Mouse (Mus musculus): ENCODE data around the gene Btn1a1. TPM values are rescaled to one million over a fixed set of nuclear protein-coding genes. Genes with fewer than 3 reads are reported as not detected.

Gene Btn1a1
- not detected for total RNA-seq (2021)
- long read RNA-seq: 0 reads

DNA sequence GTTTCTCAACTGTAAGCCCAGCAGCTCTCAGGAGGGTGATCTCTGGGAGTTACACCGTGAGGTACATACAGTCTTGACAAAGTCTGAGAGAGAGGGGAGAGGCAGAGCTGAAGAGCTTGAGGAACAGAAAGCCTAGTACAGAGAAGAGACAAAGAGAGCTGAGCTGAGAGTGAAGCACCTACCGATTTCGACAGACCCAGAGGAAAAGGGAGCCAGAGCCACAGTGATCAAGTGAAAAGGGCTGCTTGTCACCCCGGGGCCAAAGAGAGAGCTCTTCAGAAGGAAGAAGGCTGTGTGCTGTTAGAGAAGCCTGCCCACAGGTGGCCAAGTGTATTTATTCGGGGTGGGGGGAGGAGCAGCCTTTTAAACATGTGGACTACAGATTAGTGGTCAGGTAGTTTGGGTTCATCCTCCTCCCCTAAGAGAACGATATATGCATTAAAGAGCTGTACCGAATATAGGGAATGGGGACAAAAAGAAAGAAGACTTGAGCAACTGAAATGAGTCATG, at the start of gene Btn1a1:
Gene Btn1a1 (minus strand): TSS at position 302 of the 510 bp plus-strand sequence.
- DNase-seq (ENCODE audit: low spot score in 2 of 2): no peak

- DNase-seq (ENCODE audit: low spot score in 2 of 2): no peak
Measured at GRCm38 (mm10) chr13:23515281-23515680, 49.6 kb upstream of the Btn1a1 start.

DNA sequence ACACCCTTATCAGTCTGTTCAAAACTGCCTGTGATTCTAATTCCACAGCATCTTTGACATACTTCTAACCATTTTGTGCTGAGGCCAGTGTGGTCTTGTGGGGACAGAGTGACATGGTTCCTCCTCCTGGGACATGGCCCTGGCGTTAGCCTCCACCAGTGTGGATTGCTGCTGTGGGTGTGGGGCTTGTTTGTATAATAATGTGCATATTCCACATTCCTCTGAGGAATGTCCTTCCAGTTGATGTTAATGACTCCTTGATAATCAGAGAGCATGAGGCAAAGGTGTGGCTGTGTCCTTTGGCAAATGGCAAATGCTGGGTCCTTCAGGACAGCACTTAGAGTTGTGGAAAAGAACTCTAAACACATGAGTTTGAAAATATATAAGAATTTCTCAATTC, 47.8 kb upstream of the Btn1a1 start:
- DNase-seq (ENCODE audit: low spot score in 2 of 2): no peak

- no peak for DNase-seq (ENCODE audit: low spot score in 2 of 2)
Measured at GRCm38 (mm10) chr13:23510127-23510526, 44.4 kb upstream of the Btn1a1 start.

DNA sequence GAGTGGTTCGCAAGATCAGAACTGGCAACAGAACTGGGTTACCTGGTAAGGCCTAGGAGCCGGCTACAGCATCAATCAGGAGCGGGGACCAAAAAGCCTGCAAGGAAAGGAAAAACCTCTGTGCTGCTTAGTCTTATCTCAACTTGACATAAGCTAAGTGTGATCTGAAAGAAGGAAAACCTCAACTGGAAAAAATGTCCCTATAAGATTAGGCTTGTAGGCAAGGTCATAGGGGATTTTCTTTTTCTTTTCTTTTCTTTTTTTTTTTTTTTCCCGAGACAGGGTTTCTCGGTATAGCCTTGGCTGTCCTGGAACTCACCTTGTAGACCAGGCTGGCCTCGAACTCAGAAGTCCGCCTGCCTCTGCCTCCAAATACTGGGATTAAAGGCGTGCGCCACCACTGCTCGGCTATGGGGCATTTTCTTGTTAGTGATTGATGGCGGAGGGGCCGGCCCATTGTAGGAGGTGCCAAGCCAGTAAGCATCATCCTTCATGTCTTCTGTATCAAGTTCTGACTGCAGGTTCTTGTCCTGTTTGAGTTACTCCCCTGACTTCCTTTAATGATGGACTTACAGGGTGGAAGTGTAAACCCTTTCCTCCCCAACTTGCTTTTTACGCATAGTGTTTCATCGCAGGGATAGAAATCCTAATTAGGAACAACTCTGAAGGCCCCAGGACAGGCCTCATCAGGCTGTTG, 41.3 kb upstream of the Btn1a1 start:
- DNase-seq (ENCODE audit: low spot score in 2 of 2): no peak

DNA sequence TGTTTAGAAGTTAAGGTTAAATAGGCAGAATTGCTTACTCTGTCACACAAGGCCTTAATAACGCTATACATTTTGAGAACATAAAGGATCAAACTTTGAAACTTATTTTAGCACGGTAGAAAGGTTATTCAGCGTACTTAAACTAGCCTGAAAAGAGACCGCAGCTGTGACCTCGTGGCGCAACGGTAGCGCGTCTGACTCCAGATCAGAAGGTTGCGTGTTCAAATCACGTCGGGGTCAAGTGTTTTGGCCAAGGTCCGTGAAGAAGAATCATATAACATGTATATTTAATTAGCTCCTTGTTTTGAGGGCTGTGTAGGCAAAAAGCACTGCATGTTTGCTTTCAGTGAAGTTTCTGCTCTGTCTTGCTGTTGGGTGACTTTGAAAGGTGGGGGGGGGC, 40.6 kb upstream of the Btn1a1 start:
- DNase-seq (ENCODE audit: low spot score in 2 of 2): peak in 1 of 2 experiments; percentile 51

- no peak for DNase-seq (ENCODE audit: low spot score in 2 of 2)
Measured at GRCm38 (mm10) chr13:23505662-23506345, 40.1 kb upstream of the Btn1a1 start.

GRCm38 (mm10) chr13:23503797-23504196, 38.1 kb upstream of the Btn1a1 start:
- DNase-seq (ENCODE audit: low spot score in 2 of 2): peak; percentile 30 to 90

GRCm38 (mm10) chr13:23502916-23503315, 37.2 kb upstream of the Btn1a1 start:
- no peak for DNase-seq (ENCODE audit: low spot score in 2 of 2)

- no peak for DNase-seq (ENCODE audit: low spot score in 2 of 2)
Measured at GRCm38 (mm10) chr13:23502031-23502567, 36.4 kb upstream of the Btn1a1 start.

DNA sequence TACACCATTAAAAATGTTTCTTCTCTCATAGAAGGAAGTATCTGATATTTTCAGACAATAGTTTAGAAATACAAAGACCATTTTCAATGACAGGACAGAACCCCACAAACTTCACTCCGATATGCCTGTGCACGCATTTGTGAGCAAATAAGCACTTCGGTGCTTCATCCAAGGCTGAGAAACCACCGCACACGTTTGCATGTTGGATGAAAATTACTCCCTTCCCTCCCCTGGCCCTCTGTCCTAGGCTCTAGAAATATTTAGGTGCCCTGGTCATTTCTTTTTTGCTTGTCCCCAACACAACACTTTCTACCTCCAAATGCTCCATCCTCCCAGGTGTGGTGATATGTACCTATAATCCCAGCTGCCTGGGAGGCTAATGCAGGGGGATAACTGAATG, 35.8 kb upstream of the Btn1a1 start:
- DNase-seq (ENCODE audit: low spot score in 2 of 2): no peak

DNA sequence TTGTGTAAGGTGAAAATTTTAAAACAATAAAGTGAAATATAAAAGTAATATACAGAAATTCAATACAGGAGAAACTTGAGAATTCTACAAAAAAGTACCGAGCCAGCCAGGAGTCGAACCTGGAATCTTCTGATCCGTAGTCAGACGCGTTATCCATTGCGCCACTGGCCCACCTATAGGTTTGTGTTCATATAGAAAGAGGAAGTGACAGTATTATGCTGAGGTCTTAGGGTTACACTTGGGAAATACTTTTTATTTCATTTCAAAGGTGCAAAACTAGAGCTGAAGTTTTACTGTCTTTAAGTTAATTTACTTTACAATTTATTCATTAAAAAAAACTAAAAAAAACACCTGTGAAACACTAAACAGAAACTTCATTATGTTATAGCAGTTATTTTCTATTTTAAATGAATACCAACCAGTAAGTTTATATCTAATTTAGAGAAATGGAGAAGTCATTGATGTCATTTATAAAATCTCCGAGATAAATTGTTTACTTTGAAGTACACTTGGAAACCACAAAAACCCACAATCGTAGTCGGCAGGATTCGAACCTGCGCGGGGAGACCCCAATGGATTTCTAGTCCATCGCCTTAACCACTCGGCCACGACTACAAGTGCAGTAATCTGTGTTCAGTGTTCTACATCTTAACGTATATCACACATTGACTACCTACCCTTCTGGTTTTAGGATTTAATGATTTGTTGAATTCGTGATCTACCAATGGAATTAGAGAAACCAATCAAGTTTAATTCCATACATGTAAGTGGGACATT, 34.9 kb upstream of the Btn1a1 start:
- DNase-seq (ENCODE audit: low spot score in 2 of 2): peak; percentile 67 to 87

DNA sequence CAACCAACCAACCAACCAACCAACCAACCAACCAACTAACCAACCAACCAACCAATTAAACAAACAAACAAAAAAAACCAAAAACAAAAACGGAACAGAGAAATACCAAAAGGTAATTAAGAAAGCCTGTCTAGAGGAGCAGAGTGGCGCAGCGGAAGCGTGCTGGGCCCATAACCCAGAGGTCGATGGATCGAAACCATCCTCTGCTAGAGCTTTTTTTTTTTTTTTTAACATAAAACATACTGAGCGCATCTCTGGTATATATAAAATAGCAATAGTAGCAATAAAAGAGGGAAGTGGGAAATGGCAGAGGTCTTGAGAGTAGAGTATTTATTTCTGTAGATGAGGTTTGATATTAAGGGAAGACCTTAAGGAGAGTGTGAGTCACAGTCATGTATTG, 34.2 kb upstream of the Btn1a1 start:
- DNase-seq (ENCODE audit: low spot score in 2 of 2): no peak

GRCm38 (mm10) chr13:23498653-23499052, 33.0 kb upstream of the Btn1a1 start:
- no peak for DNase-seq (ENCODE audit: low spot score in 2 of 2)

GRCm38 (mm10) chr13:23497656-23498321, 32.1 kb upstream of the Btn1a1 start:
- DNase-seq (ENCODE audit: low spot score in 2 of 2): peak; percentile 42 to 81

DNA sequence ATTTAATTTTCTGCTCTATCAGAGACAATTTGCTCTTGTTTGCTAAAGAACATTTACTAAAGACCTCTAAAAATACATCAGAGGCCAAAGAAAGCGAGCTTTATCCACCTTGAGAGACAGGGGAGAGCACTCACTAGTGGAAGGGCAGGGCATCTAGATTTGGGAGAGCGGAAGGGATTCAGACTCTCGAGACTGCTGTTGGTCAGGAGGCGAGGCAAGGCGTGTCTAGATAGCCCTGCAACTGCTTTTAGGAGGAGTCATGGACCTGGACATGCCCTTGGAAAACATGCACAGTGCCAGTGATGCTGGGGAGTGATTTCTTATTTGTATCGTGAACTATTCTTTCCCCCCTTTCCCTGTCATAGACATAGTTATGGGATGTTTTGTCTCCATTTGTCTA, 29.8 kb upstream of the Btn1a1 start:
- DNase-seq (ENCODE audit: low spot score in 2 of 2): no peak

DNA sequence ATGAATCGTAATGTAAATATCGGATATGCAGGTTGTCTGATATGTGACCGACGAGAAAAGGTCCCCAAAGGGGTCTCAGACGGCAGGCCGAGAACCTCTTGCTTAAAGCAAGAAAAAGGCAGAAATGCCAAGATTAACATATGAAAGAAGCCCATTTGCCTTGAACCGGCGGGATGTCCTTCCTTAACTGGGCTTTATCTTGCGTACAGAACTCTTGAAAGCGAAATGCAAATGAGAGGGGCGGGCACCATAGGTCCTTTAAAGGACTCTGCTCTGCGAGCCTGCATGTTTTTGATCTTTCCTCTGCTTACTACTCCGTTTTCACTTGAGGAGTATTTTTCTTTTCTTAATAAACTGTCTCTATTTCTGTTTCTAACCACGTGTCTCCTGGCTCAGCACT, 26.3 kb upstream of the Btn1a1 start:
- DNase-seq (ENCODE audit: low spot score in 2 of 2): no peak

DNA sequence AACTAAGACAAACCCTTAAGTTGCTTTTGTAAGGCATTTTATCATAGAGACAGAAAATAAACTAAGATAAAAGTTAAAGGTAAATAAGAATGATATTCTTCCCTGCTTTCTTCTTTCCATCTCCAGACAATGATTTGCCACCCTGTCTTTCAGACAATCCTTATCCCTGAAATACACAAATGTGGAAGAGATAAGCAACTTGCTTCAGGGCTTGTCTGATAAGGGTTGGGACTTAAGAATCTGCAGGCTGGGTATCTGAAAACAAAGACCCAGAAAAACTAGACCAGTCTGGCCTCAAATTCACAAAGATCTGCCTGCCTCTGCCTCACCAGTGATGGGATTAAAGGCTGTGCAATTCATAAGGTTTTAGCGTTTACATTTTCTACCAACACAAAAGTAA, 25.6 kb upstream of the Btn1a1 start:
- no peak for DNase-seq (ENCODE audit: low spot score in 2 of 2)

DNA sequence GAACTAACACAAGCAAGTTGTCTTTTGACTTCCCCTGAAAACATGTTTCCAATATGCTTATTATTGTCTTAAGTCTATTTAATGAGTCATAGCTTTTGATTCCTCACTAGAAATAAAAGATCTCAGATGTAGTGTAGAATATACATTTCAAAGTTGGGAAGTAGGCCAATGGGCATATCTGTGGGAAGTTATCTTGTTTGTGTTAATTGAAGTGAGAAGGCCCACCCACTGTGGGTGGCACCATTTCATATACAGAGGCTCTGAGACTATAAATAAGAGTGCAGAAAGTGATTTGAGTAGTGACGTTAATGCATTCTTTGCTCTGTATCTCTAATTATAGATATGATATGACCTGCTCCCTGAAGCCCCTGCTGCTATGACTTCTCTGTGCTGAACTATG, 25.2 kb upstream of the Btn1a1 start:
- DNase-seq (ENCODE audit: low spot score in 2 of 2): no peak

GRCm38 (mm10) chr13:23488400-23489322, 23.0 kb upstream of the Btn1a1 start, which contains the start of gene Btn2a2:
TSS of gene Btn2a2 (minus strand) at chr13:23488857.
- peak; percentile 60 to 88 for DNase-seq (ENCODE audit: low spot score in 2 of 2)
